Mouse (Mus musculus) midbrain, embryonic 12.5 days (tissue): ENCODE results near the gene Baat. TPM values are rescaled to one million over a fixed set of nuclear protein-coding genes. Genes with fewer than 3 reads are reported as not detected.

Experiments used
- ATAC-seq: fragments of 200-750 bp; cut with Nextera tagmentation; 2 replicates; pipeline ENCODE4 v1.8.0; 2017; ENCODE audit warnings: low read depth, moderate TSS enrichment, moderate library complexity; ENCODE audit not compliant: low FRiP score
- H3K27ac ChIP-seq: fragments of 300-500 bp; sonication (generic); replicated peaks from 2 replicates; pipeline ENCODE4 v1.5.1; 2016; ENCODE audit warnings: mild to moderate bottlenecking
- H3K27me3 ChIP-seq: fragments of 300-500 bp; sonication (generic); 2 replicates; pipeline ENCODE4 v1.6.1; 2016; ENCODE audit warnings: mild to moderate bottlenecking
- H3K36me3 ChIP-seq: fragments of 300-500 bp; sonication (generic); 2 replicates; pipeline ENCODE4 v1.6.1; 2016
- H3K4me1 ChIP-seq: fragments of 300-500 bp; sonication (generic); 2 replicates; pipeline ENCODE4 v1.6.1; 2016
- H3K4me2 ChIP-seq: fragments of 300-500 bp; sonication (generic); replicated peaks from 2 replicates; pipeline ENCODE4 v1.6.1; 2016; ENCODE audit warnings: mild to moderate bottlenecking, moderate library complexity
- H3K4me3 ChIP-seq: fragments of 300-500 bp; sonication (generic); 2 replicates; pipeline ENCODE4 v1.5.1; 2016; ENCODE audit warnings: mild to moderate bottlenecking
- H3K9ac ChIP-seq: fragments of 300-500 bp; sonication (generic); replicated peaks from 2 replicates; pipeline ENCODE4 v1.6.1; 2016; ENCODE audit warnings: mild to moderate bottlenecking, moderate library complexity
- H3K9me3 ChIP-seq: fragments of 300-500 bp; sonication (generic); 2 replicates; pipeline ENCODE4 v1.6.1; 2016; ENCODE audit warnings: mild to moderate bottlenecking
- WGBS: fragments of 180-500 bp; shearing (Covaris S2); methylation state at CpG from one replicate; pipeline ENCODE4 v1.1.7; 2016; 5-methylcytosine and 5-hydroxymethylcytosine counted together
- polyA plus RNA-seq: library from polyadenylated mRNA; unstranded; fragments of >200 nt; fragmentation: Nextera tagmentation; extraction: Ambion mirVana; gene quantifications from 2 replicates; pipeline ENCODE4 v1.2.1, GENCODE M21; 2016

Gene Baat
- polyA plus RNA-seq, result 0.17 and 0.67 TPM in 2 replicates

- no peak within 1 kb of the TSS for H3K27ac ChIP-seq
- no peak for ATAC-seq
These were observed at the start of gene Baat for GRCm38 (mm10) chr4:49506386-49506785. Gene Baat, minus strand, starts transcription at chr4:49506557.

GRCm38 (mm10) chr4:49553380-49553779, 47.0 kb upstream of the Baat start:
- 87% methylated on average over 5 of the region's 5 CpGs for WGBS
- no peak for ATAC-seq
- no peaks in the 10 kb centered on the region for H3K36me3 ChIP-seq
- no peak overlapping the region for H3K9ac ChIP-seq
- no peak overlapping the region for H3K27ac ChIP-seq
- H3K4me2 ChIP-seq, result no peak overlapping the region
- H3K27me3 ChIP-seq, result no peaks in the 10 kb centered on the region
- no peaks in the 10 kb centered on the region for H3K4me1 ChIP-seq
- H3K4me3 ChIP-seq, result no peak overlapping the region
- H3K9me3 ChIP-seq, result no peaks in the 10 kb centered on the region

More at GRCm38 (mm10) chr4:49506386-49506785, at the start of gene Baat:
- Histone ChIP-seq H3K4me2 (no peak within 1 kb of the TSS), H3K27me3 (no peaks in the 10 kb centered on the region), H3K9ac (no peak within 1 kb of the TSS), H3K36me3 (no peaks in the 10 kb centered on the region), H3K9me3 (no peaks in the 10 kb centered on the region), H3K4me3 (no peak within 1 kb of the TSS), H3K4me1 (no peaks in the 10 kb centered on the region)
- WGBS, result 81% methylated on average over 3 of the region's 3 CpGs

- H3K27me3 ChIP-seq, result no peaks in the 10 kb centered on the region
- no peak within 1 kb of the TSS for H3K4me3 ChIP-seq
- WGBS, result 60% methylated on average over 3 of the region's 3 CpGs
- no peaks in the 10 kb centered on the region for H3K4me1 ChIP-seq
- no peak for ATAC-seq
- no peak within 1 kb of the TSS for H3K27ac ChIP-seq
- H3K9ac ChIP-seq, result no peak within 1 kb of the TSS
- H3K9me3 ChIP-seq, result no peaks in the 10 kb centered on the region
- H3K36me3 ChIP-seq, result no peaks in the 10 kb centered on the region
- H3K4me2 ChIP-seq, result no peak within 1 kb of the TSS
These were observed 43.0 kb upstream of the Baat start, which contains the start of gene Aldob for GRCm38 (mm10) chr4:49549383-49549782. Gene Aldob, minus strand, starts transcription at chr4:49549546.

- Histone ChIP-seq H3K4me3 (no peak overlapping the region), H3K9ac (no peak overlapping the region), H3K4me2 (no peak overlapping the region), H3K4me1 (no peaks in the 10 kb centered on the region), H3K9me3 (no peaks in the 10 kb centered on the region), H3K27me3 (no peaks in the 10 kb centered on the region), H3K27ac (no peak overlapping the region), H3K36me3 (no peaks in the 10 kb centered on the region)
- 91% methylated on average over 7 of the region's 7 CpGs for WGBS
- no peak for ATAC-seq
These were observed 41.3 kb upstream of the Baat start for GRCm38 (mm10) chr4:49547544-49548219.

GRCm38 (mm10) chr4:49546873-49547543, 40.7 kb upstream of the Baat start:
- no peak for ATAC-seq
- Histone ChIP-seq H3K4me1 (no peaks in the 10 kb centered on the region), H3K4me2 (no peak overlapping the region), H3K4me3 (no peak overlapping the region), H3K27me3 (no peaks in the 10 kb centered on the region), H3K27ac (no peak overlapping the region), H3K36me3 (no peaks in the 10 kb centered on the region), H3K9me3 (no peaks in the 10 kb centered on the region), H3K9ac (no peak overlapping the region)
- 78% methylated on average over 6 of the region's 6 CpGs for WGBS

DNA sequence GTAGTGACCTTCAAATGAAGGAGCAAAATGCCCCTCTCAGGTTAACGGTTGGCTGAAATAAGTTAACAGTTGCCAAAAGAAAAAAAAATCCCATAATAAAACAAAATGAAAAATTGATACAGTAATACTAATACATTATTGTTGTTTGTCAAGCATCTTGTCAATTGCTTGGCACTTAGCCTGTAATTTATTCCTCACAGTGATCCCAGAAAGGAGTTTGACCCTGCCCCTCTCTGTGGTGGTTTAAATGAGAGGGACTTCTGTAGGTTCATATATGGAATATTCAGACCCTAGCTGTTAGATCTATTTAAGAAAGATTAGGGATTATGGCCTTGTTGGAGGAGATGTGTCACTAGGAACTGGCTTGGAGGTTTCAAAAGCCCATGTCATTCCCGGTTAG, 39.7 kb upstream of the Baat start:
- no peak overlapping the region for H3K4me3 ChIP-seq
- no peak for ATAC-seq
- H3K9me3 ChIP-seq, result no peaks in the 10 kb centered on the region
- no peak overlapping the region for H3K27ac ChIP-seq
- WGBS, result 86% methylated on average over 2 of the region's 2 CpGs
- H3K27me3 ChIP-seq, result no peaks in the 10 kb centered on the region
- H3K4me2 ChIP-seq, result no peak overlapping the region
- H3K36me3 ChIP-seq, result no peaks in the 10 kb centered on the region
- H3K4me1 ChIP-seq, result no peaks in the 10 kb centered on the region
- no peak overlapping the region for H3K9ac ChIP-seq

- no peak overlapping the region for H3K27ac ChIP-seq
- H3K4me2 ChIP-seq, result no peak overlapping the region
- no peaks in the 10 kb centered on the region for H3K27me3 ChIP-seq
- ATAC-seq, result no peak
- H3K4me3 ChIP-seq, result no peak overlapping the region
- H3K9ac ChIP-seq, result no peak overlapping the region
- no peaks in the 10 kb centered on the region for H3K4me1 ChIP-seq
- WGBS, result 77% methylated on average over 3 of the region's 3 CpGs
- no peaks in the 10 kb centered on the region for H3K36me3 ChIP-seq
- no peaks in the 10 kb centered on the region for H3K9me3 ChIP-seq
These were observed 34.6 kb upstream of the Baat start for GRCm38 (mm10) chr4:49540966-49541365.

DNA sequence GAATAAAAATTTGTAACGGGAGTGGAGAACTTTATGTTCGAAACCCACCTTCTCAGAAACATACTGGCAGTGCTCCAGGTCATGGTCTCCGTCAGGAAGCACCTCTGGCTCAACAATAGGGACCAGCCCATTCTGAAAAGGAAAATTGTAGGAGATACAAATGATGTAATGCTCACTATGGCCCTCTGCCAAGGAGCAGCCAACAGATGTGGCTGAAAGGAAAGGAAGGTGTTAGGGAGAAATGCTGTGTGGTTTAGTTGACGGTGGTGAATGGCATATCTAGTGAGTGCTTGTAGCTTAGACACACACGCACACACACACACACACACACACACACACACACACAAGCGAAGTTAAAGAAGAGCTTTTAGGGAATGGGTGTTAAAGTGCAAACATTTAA, 33.3 kb upstream of the Baat start:
- WGBS, result 87% methylated on average over 6 of the region's 6 CpGs
- Histone ChIP-seq H3K9ac (no peak overlapping the region), H3K27me3 (no peaks in the 10 kb centered on the region), H3K36me3 (no peaks in the 10 kb centered on the region), H3K27ac (no peak overlapping the region), H3K9me3 (no peaks in the 10 kb centered on the region), H3K4me2 (no peak overlapping the region), H3K4me3 (no peak overlapping the region), H3K4me1 (no peaks in the 10 kb centered on the region)
- ATAC-seq, result no peak

DNA sequence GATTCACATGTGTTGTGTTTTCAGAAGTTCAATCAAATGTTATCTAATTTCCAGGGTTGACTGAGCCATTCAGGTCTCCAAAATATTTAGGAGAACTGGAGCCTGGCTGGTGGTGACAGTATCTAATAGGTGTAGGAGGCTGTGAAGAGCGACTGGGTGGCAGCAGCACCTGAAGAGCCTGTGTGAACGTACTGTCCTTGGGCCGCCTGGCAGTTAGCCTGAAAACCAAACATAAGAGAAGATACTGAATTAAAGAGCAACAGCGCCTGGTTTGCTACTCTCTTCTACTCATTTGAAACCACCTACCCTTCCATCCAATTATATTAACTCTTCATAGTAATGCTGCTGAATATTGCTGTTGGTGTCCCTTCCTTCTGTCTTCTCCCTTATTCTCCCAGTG, 30.3 kb upstream of the Baat start:
- Histone ChIP-seq H3K9ac (no peak overlapping the region), H3K4me3 (no peak overlapping the region), H3K4me1 (no peaks in the 10 kb centered on the region), H3K4me2 (no peak overlapping the region), H3K27me3 (no peaks in the 10 kb centered on the region), H3K9me3 (no peaks in the 10 kb centered on the region), H3K27ac (no peak overlapping the region), H3K36me3 (peaks cover 10% of the 10 kb centered on the region)
- ATAC-seq, result no peak
- WGBS, result 94% methylated on average over 4 of the region's 4 CpGs

GRCm38 (mm10) chr4:49535675-49536294, 29.4 kb upstream of the Baat start:
- Histone ChIP-seq H3K36me3 (peaks cover 13% of the 10 kb centered on the region), H3K4me3 (no peak overlapping the region), H3K27ac (no peak overlapping the region), H3K9me3 (no peaks in the 10 kb centered on the region), H3K27me3 (no peaks in the 10 kb centered on the region), H3K9ac (no peak overlapping the region), H3K4me1 (no peaks in the 10 kb centered on the region), H3K4me2 (no peak overlapping the region)
- no peak for ATAC-seq
- 90% methylated on average over 4 of the region's 4 CpGs for WGBS

GRCm38 (mm10) chr4:49535036-49535435, 28.7 kb upstream of the Baat start:
- peaks cover 20% of the 10 kb centered on the region for H3K36me3 ChIP-seq
- H3K4me1 ChIP-seq, result no peaks in the 10 kb centered on the region
- no peak overlapping the region for H3K9ac ChIP-seq
- no peak overlapping the region for H3K4me3 ChIP-seq
- no peak for ATAC-seq
- H3K9me3 ChIP-seq, result 0 out of 2 replicates have a peak, but pooled peaks cover 3% of the 10 kb centered on the region
- H3K27ac ChIP-seq, result no peak overlapping the region
- no peak overlapping the region for H3K4me2 ChIP-seq
- 88% methylated on average over 3 of the region's 3 CpGs for WGBS
- no peaks in the 10 kb centered on the region for H3K27me3 ChIP-seq

DNA sequence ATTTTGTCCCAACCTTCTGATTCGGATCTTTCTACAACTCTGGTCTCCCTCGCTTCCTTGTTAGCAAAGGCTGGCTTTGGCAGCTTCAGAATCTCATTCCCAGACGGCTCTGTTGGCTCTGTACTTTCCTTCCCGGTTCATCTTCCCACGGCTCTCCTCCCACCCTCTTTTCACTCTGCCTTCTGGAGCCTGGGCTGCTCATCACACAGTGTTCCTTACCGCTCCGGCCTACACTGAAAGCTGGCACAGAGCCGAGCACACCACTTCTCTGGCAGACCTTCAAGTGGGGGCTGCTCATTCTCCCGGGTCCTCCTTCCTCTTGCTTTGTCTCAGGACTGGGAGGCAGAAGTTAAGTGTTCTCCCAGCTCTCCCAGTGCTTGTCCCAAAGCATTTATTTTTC, 16.2 kb upstream of the Baat start:
- H3K27ac ChIP-seq, result no peak overlapping the region
- peaks cover 16% of the 10 kb centered on the region for H3K36me3 ChIP-seq
- ATAC-seq, result no peak
- no peak overlapping the region; the same call in 1 of the 2 replicates for H3K4me2 ChIP-seq
- H3K9ac ChIP-seq, result no peak overlapping the region
- H3K4me1 ChIP-seq, result peaks cover 18% of the 10 kb centered on the region
- no peaks in the 10 kb centered on the region for H3K27me3 ChIP-seq
- WGBS, result 90% methylated on average over 9 of the region's 9 CpGs
- no peaks in the 10 kb centered on the region for H3K9me3 ChIP-seq
- H3K4me3 ChIP-seq, result no peak overlapping the region
